Mouse (Mus musculus) erythroblast, embryonic 14.5 days (primary cell): ENCODE measurements around the gene Ubtf.

Source experiments
- GATA1 ChIP-seq: IDR thresholded peaks from 2 replicates; pipeline ENCODE4 v1.6.1; 2012; ENCODE audit warnings: low read length, inconsistent platforms, mixed read lengths
- TAL1 ChIP-seq: IDR thresholded peaks from 3 replicates; pipeline ENCODE4 v1.6.1; 2012; ENCODE audit warnings: low read length, inconsistent platforms, mixed read lengths

DNA sequence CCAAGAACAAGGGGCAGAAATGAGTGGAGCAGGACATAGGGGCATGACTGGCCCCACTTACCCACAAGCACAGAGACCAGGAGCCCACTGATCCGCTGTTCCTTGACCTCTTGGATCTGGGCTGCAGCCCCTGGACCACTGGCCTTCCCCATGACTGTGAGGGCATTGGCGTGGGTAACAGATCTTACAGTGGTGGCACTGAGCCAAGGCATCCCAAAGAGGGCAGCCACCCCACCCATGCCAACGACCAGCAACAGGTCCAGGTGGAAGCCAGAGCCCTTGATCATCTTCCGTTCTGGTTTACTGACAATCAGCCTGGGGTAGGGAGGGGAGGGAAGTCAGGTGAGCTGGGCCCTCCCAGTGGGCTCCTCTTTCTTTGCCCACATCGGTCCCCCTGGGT lies 32.8 kb upstream of the Ubtf start:
- no peak for TF ChIP-seq GATA1
- no peak for TF ChIP-seq TAL1
